Mouse (Mus musculus) kidney, adult 2 months (tissue): ENCODE measurements around the gene Zfp12. TPM values are rescaled to one million over a fixed set of nuclear protein-coding genes. Genes with fewer than 3 reads are reported as not detected.
"Not testable (repeated sequence)": the region's sequence is repeated elsewhere in the genome, so short reads cannot be mapped to it uniquely, and the experiment has no call there.

Experiments used
- DNase-seq: peaks from one replicate; pipeline ENCODE4 v3.0.0; 2021
- H3K27ac ChIP-seq: fragments of 200-500 bp; 2 replicates; pipeline ENCODE4 v1.5.1; 2012; ENCODE audit warnings: low read depth, low read length, control low read depth, inconsistent platforms; ENCODE audit not compliant: insufficient read depth
- H3K27me3 ChIP-seq: fragments of 200-500 bp; replicated peaks from 2 replicates; pipeline ENCODE4 v1.6.1; 2012; ENCODE audit warnings: mild to moderate bottlenecking, moderate library complexity, low read length, inconsistent platforms; ENCODE audit not compliant: control insufficient read depth, insufficient read depth
- H3K36me3 ChIP-seq: fragments of 200-500 bp; 2 replicates; pipeline ENCODE4 v1.6.1; 2012; ENCODE audit warnings: mild to moderate bottlenecking, moderate library complexity, low read length, inconsistent platforms; ENCODE audit not compliant: control insufficient read depth, insufficient read depth
- H3K4me1 ChIP-seq: fragments of 200-500 bp; 2 replicates; pipeline ENCODE4 v1.6.1; 2011; ENCODE audit warnings: low read length; ENCODE audit not compliant: control insufficient read depth, insufficient read depth
- H3K4me3 ChIP-seq: fragments of 200-500 bp; 2 replicates; pipeline ENCODE4 v1.5.1; 2011; ENCODE audit warnings: mild to moderate bottlenecking, low read depth, low read length, control low read depth; ENCODE audit not compliant: insufficient read depth
- CTCF ChIP-seq: fragments of 200-500 bp; conservative IDR thresholded peaks from 2 replicates; pipeline ENCODE4 v1.5.1; 2011; ENCODE audit warnings: low read depth, mild to moderate bottlenecking, control low read depth, low read length, moderate library complexity, mixed read lengths; ENCODE audit not compliant: insufficient read depth, insufficient read length
- POLR2A ChIP-seq: fragments of 200-500 bp; IDR thresholded peaks from one replicate; pipeline ENCODE4 v1.6.1; 2011; ENCODE audit warnings: low read depth, low read length, control low read depth
- WGBS: fragments of 180-500 bp; shearing (Covaris S2); methylation state at CpG from one replicate; pipeline ENCODE4 v1.1.7; 2018; 5-methylcytosine and 5-hydroxymethylcytosine counted together
- polyA plus RNA-seq: library from polyadenylated mRNA; depleted of rRNA; stranded (reverse); fragments of >200 nt; gene quantifications from 2 replicates; pipeline ENCODE4 v1.2.3, GENCODE M21; 2012; rRNA removed

The Zfp12 gene
- polyA plus RNA-seq = 8.5 and 9.6 TPM in 2 replicates

GRCm38 (mm10) chr5:143235028-143235693 is at the start of gene Zfp12:
TSS of gene Zfp12 (plus strand) at chr5:143235163.
- H3K27me3 ChIP-seq = no peaks in the 10 kb centered on the region
- H3K27ac ChIP-seq = peak within 1 kb of the TSS; percentile 36
- peak; percentile 98 for DNase-seq

GRCm38 (mm10) chr5:143188014-143188413 is 46.9 kb upstream of the Zfp12 start:
- not testable (repeated sequence) for H3K27me3 ChIP-seq, DNase-seq, H3K4me3 ChIP-seq, H3K36me3 ChIP-seq, H3K4me1 ChIP-seq, H3K27ac ChIP-seq
- 70% methylated on average over 1 of the region's 1 CpGs for WGBS

More at GRCm38 (mm10) chr5:143235028-143235693, at the start of gene Zfp12:
- H3K36me3 ChIP-seq = no peaks in the 10 kb centered on the region; the same call in 1 of the 2 replicates
- WGBS = under 1% methylated on average over 58 of the region's 58 CpGs
- H3K4me3 ChIP-seq = peak within 1 kb of the TSS; percentile 73
- TF ChIP-seq CTCF = peak; percentile 43; the same call in 1 of the 2 replicates
- peak; percentile 79 for TF ChIP-seq POLR2A
- H3K4me1 ChIP-seq = peaks cover 4% of the 10 kb centered on the region

- Histone ChIP-seq H3K4me3 (no peak overlapping the region), H3K36me3 (no peaks in the 10 kb centered on the region), H3K4me1 (no peaks in the 10 kb centered on the region), H3K27ac (no peak overlapping the region), H3K27me3 (no peaks in the 10 kb centered on the region)
- DNase-seq = no peak
- no peak for TF ChIP-seq CTCF
- TF ChIP-seq POLR2A = no peak
- WGBS = 80% methylated on average over 8 of the region's 8 CpGs
Measured at GRCm38 (mm10) chr5:143192806-143193205, 42.2 kb upstream of the Zfp12 start.

- H3K36me3 ChIP-seq, H3K27me3 ChIP-seq, H3K4me1 ChIP-seq, H3K27ac ChIP-seq, H3K4me3 ChIP-seq, DNase-seq: not testable (repeated sequence)
- WGBS = 56% methylated on average over 8 of the region's 8 CpGs
Measured at GRCm38 (mm10) chr5:143194747-143195146, 40.2 kb upstream of the Zfp12 start.

GRCm38 (mm10) chr5:143195166-143195565 is 39.8 kb upstream of the Zfp12 start:
- TF ChIP-seq POLR2A (no peak), CTCF (no peak)
- Histone ChIP-seq H3K36me3 (no peaks in the 10 kb centered on the region), H3K27me3 (no peaks in the 10 kb centered on the region), H3K4me3 (no peak overlapping the region), H3K27ac (no peak overlapping the region), H3K4me1 (no peaks in the 10 kb centered on the region)
- no peak for DNase-seq
- 58% methylated on average over 2 of the region's 2 CpGs for WGBS

GRCm38 (mm10) chr5:143196506-143196905 is 38.5 kb upstream of the Zfp12 start:
- Histone ChIP-seq H3K27me3 (no peaks in the 10 kb centered on the region), H3K4me3 (no peak overlapping the region), H3K4me1 (no peaks in the 10 kb centered on the region), H3K27ac (no peak overlapping the region), H3K36me3 (no peaks in the 10 kb centered on the region)
- no peak for DNase-seq
- 87% methylated on average over 4 of the region's 4 CpGs for WGBS
- TF ChIP-seq CTCF (no peak), POLR2A (no peak)

- Histone ChIP-seq H3K27ac (no peak overlapping the region), H3K27me3 (no peaks in the 10 kb centered on the region), H3K4me3 (no peak overlapping the region), H3K36me3 (no peaks in the 10 kb centered on the region), H3K4me1 (no peaks in the 10 kb centered on the region)
- WGBS = 80% methylated on average over 3 of the region's 3 CpGs
- TF ChIP-seq POLR2A (no peak), CTCF (peak; percentile 32; the same call in 1 of the 2 replicates)
- DNase-seq = no peak
Measured at GRCm38 (mm10) chr5:143205015-143205414, 29.9 kb upstream of the Zfp12 start.
